Mouse (Mus musculus): ENCODE data around the gene Megf6. TPM values are rescaled to one million over a fixed set of nuclear protein-coding genes. Genes with fewer than 3 reads are reported as not detected.

Megf6 gene
- total RNA-seq, 2 experiments from 2014 or later, result 0.25 to 0.40 TPM

Other genes with a start within 250 kb of the Megf6 start
- 10 to 100 TPM; 16.4 to 19.5 TPM for gene A430005L14Rik, start 213.5 kb upstream of the Megf6 start, total RNA-seq (2021)
- gene Dffb, start 195.6 kb upstream of the Megf6 start, total RNA-seq (2021), result under 1 TPM; 0.74 to 0.98 TPM
- gene Cep104, start 195.5 kb upstream of the Megf6 start, total RNA-seq (2021), result 10 to 100 TPM; 26.5 to 27.9 TPM
- 10 to 100 TPM; 26.3 to 27.8 TPM for gene Lrrc47, start 159.0 kb upstream of the Megf6 start, total RNA-seq (2021)
- gene Smim1, start 144.5 kb upstream of the Megf6 start, total RNA-seq (2021), result 1 to 10 TPM; 1.4 to 2.2 TPM
- gene Ccdc27, start 128.1 kb upstream of the Megf6 start, total RNA-seq (2021), result not detected
- gene Trp73, start 30.5 kb upstream of the Megf6 start, total RNA-seq (2021), result not detected
- 10 to 100 TPM; 12.0 to 12.9 TPM for gene Wrap73, start 28.4 kb upstream of the Megf6 start, total RNA-seq (2021)
- gene Tprgl, start 10.1 kb upstream of the Megf6 start, total RNA-seq (2021), result 100 to 1,000 TPM in 1 of 2 experiments, 10 to 100 TPM in 1; 93.9 to 108 TPM
- under 1 TPM; 0.09 to 0.26 TPM for gene Arhgef16, start 130.9 kb downstream of the Megf6 start, total RNA-seq (2021)
- gene B230104I21Rik, start 165.4 kb downstream of the Megf6 start, total RNA-seq (2021), result not detected

Data from gastrocnemius, adult 18-20 months (tissue).